Mouse (Mus musculus) embryonic stem cell, embryonic (primary cell): ENCODE measurements around the gene Ogfod3.

ENCODE experiments used
- CTCF ChIA-PET, 4 experiments: fragments of 300-600 bp in 2 of 4; fragments of 350-600 bp in 2 of 4; sonication (Branson Sonifier 250); formaldehyde crosslinking; loops; one replicate each; lab custom pipeline; 2022; ENCODE audit warnings: inconsistent platforms in 2 of 4; lab: Charles Lee
- POLR2A ChIA-PET, 4 experiments: fragments of 300-600 bp in 2 of 4; fragments of 350-600 bp in 2 of 4; sonication (Branson Sonifier 250); formaldehyde crosslinking; loops; one replicate each; lab custom pipeline; 2022; ENCODE audit warnings: antibody characterized with exemption in 4 of 4, inconsistent platforms in 1 of 4; lab: Charles Lee

The Ogfod3 gene

GRCm38 (mm10) chr11:121204161-121205006 is at the start of gene Ogfod3, which contains the start of gene Hexdc:
Ogfod3 (minus strand) TSS chr11:121204711.
Hexdc (plus strand) TSS chr11:121204433.
- CTCF ChIA-PET = interaction anchor here (0.5 to 3.3 kb wide), 14 partner anchors 9 to 527 kb away, joined by 3 to 12 read pairs (median 3); partner anchors contain the start of genes Cybc1 (in 1 of the 4) and Narf (in 1 of the 4)
- POLR2A ChIA-PET = interaction anchor here in 3 of 4 experiments (0.5 to 2.7 kb wide), 40 partner anchors 9 to 1805 kb away, joined by 3 to 24 read pairs (median 3); partner anchors contain the start of genes Cybc1 (in 3 of the 3), Narf (in 3 of the 3), Tex19.1 (in 2 of the 3) and B3gntl1 (in 1 of the 3)

DNA sequence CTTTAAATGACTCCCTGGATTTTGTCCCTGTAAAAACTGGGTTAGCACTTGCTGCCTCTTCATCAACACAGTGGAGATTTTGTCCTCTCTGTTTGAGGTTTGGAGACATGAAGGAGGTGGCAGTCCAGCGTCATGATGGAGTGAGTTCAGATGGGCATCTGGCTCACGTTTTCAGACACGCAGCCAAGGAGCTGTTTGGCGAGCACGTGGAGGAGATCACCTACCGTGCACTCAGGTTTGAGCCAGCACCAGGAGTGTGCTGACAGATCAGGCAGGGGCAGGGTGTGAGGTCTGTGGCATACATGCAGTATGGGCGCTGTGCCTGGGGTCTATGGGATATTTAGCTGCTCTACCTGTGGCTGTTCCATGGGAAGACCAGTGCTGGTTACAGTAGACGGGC is 45.7 kb upstream of the Ogfod3 start:
- ChIA-PET POLR2A (interaction anchor here (1.0 to 4.5 kb wide), 9 partner anchors 9 to 50 kb away, joined by 3 to 25 read pairs (median 5); partner anchors contain the start of genes Narf (in 3 of the 4), Foxk2 (in 2 of the 4) and Cybc1 (in 1 of the 4)), CTCF (interaction anchor here in 2 of 4 experiments (0.8 to 2.8 kb wide), 3 partner anchors 13 to 84 kb away, joined by 3 to 10 read pairs (median 5); partner anchors contain the start of gene Narf (in 2 of the 2))

DNA sequence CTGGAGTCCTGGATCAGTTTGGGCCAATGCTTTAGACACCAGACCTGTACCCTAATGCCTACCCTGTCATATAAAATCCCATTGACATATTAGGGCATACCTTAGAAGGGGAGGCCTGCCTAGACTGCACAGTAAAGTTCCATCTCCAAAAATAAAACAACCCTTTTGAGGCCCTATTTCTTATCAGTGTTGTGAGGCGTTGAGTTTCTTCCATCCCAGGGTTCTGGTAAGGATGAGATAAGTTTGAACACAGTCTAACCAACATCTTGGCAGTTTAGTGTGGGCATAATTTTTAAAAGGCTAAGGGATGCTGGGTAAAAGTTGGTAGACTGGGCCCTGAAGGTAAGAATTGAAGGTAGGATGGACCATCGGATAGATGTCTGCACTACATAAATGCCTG is 35.2 kb upstream of the Ogfod3 start:
- POLR2A ChIA-PET = interaction anchor here in 1 of 4 experiments (0.6 to 1.5 kb wide), 3 partner anchors 13 to 261 kb away, joined by 3 to 4 read pairs (median 3); no protein-coding TSS in a partner anchor
- CTCF ChIA-PET = interaction anchor here in 1 of 4 experiments (0.6 kb wide), 1 partner anchor 266 kb away, joined by 4 read pairs; no protein-coding TSS in a partner anchor

DNA sequence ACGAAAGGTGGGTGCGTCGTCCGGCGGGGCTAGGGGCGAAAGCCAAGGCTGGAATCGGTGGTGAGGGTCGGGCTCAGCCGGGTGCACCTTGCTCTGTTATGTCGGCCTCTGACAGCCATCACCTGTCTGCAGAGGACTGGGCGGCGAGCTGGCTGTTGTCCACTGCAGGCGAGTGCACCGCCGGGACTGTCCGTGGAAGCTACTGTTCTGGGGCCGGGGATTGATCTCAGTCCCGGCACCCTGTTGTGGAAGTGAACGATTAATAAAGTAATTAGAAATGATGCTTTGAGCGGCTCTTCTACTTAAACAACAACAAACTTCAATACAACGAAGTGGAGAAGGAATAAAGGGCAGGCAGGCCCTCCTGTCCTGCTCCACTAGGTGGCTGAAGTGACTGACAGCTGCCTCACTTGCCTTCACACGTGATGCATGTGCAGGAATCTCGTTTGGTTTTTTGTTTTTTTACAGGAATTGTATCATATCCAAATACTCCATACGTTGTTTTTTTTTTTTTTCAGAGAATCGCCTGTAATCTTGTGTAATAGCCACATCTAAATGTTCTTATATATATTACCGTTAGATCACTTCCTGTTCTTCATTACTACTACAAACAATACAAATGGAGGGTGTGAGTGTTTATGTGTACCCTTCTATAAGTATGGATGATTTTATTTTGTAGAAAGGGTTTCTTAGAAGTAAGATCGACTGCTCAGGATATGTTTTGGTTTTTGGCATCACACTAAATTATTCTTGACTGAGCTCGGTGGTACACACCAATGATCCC is 33.0 kb upstream of the Ogfod3 start:
- POLR2A ChIA-PET = interaction anchor here (0.6 to 3.4 kb wide), 92 partner anchors 8 to 1295 kb away, joined by 3 to 41 read pairs (median 4); partner anchors contain the start of genes Foxk2 (in 4 of the 4), Cybc1 (in 3 of the 4), Ogfod3 (in 3 of the 4) and Hexdc (in 2 of the 4)
- CTCF ChIA-PET = interaction anchor here (0.5 to 2.2 kb wide), 49 partner anchors 8 to 608 kb away, joined by 3 to 18 read pairs (median 4); partner anchors contain the start of genes Cybc1 (in 2 of the 4), Foxk2 (in 2 of the 4), Rab40b (in 2 of the 4) and B3gntl1 (in 1 of the 4)

- POLR2A ChIA-PET = interaction anchor here (0.6 to 3.4 kb wide), 92 partner anchors 8 to 1294 kb away, joined by 3 to 41 read pairs (median 4); partner anchors contain the start of genes Foxk2 (in 4 of the 4), Cybc1 (in 3 of the 4), Ogfod3 (in 3 of the 4) and Rab40b (in 3 of the 4)
- CTCF ChIA-PET = interaction anchor here (0.6 to 2.2 kb wide), 51 partner anchors 8 to 609 kb away, joined by 3 to 18 read pairs (median 4); partner anchors contain the start of genes Cybc1 (in 2 of the 4), Foxk2 (in 2 of the 4), Rab40b (in 2 of the 4) and B3gntl1 (in 1 of the 4)
These were observed 32.2 kb upstream of the Ogfod3 start, which contains the start of gene Narf for GRCm38 (mm10) chr11:121236564-121237344. Narf (plus strand) TSS chr11:121237253.

DNA sequence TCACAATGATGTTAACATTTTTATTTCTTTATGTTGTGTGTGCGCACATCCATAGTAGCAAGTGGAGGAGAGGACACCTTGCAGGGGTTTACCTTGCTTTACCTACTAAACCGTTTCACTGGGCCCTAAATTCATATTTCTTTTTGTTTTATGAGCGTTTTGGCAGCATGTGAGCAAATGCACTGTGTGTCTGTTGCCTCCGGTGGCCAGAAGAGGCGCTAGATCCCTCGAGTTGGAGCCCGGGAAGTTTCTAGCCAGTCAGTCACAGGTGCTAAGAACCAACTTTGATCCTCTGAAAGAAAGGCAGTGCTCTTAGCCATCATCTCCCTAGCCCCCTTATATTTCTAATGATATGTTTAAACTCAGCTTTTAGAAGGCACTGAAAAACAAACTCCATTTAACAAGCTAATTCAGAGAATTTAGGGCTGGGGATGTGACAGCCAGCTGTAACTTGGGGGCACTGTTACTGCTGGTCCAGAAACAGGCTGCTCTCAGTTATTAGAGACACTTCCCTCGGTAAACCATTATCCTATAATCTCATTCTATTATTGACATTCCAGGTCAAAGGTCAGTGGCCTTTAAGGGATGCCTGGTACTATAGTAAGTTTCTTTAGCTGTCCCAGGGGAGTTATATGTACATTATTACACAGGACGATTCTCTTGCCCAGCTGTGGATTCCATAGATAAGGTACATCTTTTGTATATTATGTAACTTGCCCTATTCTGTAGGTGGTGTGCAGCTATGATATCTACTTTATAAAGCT is 31.1 kb upstream of the Ogfod3 start:
- CTCF ChIA-PET = interaction anchor here in 3 of 4 experiments (0.6 to 2.2 kb wide), 7 partner anchors 9 to 460 kb away, joined by 3 to 7 read pairs (median 4); partner anchors contain the start of gene Tex19.1 (in 1 of the 3)

GRCm38 (mm10) chr11:121232706-121233105 is 28.2 kb upstream of the Ogfod3 start:
- CTCF ChIA-PET = no interaction called here

More for the DNA sequence above, 31.1 kb upstream of the Ogfod3 start:
- POLR2A ChIA-PET = interaction anchor here (0.6 to 3.4 kb wide), 18 partner anchors 13 to 592 kb away, joined by 3 to 41 read pairs (median 5); partner anchors contain the start of genes Foxk2 (in 1 of the 4), Pycr1 (in 1 of the 4), Rab40b (in 1 of the 4) and Tex19.1 (in 1 of the 4)

GRCm38 (mm10) chr11:121231628-121232291 is 27.2 kb upstream of the Ogfod3 start:
- ChIA-PET POLR2A (interaction anchor here in 1 of 4 experiments (0.8 kb wide), 1 partner anchor 1204 kb away, joined by 8 read pairs; no protein-coding TSS in a partner anchor), CTCF (no interaction called here)

More at GRCm38 (mm10) chr11:121232706-121233105, 28.2 kb upstream of the Ogfod3 start:
- POLR2A ChIA-PET = interaction anchor here in 2 of 4 experiments (1.0 to 1.3 kb wide), 2 partner anchors 28 to 86 kb away, joined by 3 to 7 read pairs; partner anchors contain the start of genes Hexdc (in 1 of the 2) and Ogfod3 (in 1 of the 2)

GRCm38 (mm10) chr11:121231191-121231590 is 26.7 kb upstream of the Ogfod3 start:
- ChIA-PET CTCF (no interaction called here), POLR2A (interaction anchor here (0.6 to 1.1 kb wide), 6 partner anchors 19 to 1203 kb away, joined by 3 to 8 read pairs (median 3); partner anchors contain the start of genes Foxk2 (in 1 of the 4) and Tbcd (in 1 of the 4))

- ChIA-PET CTCF (interaction anchor here in 3 of 4 experiments (0.6 to 1.7 kb wide), 8 partner anchors 8 to 188 kb away, joined by 3 to 13 read pairs (median 4); partner anchors contain the start of genes Narf (in 2 of the 3), Hexdc (in 1 of the 3), Ogfod3 (in 1 of the 3) and Tex19.1 (in 1 of the 3)), POLR2A (interaction anchor here (0.6 to 2.0 kb wide), 48 partner anchors 8 to 657 kb away, joined by 3 to 18 read pairs (median 4); partner anchors contain the start of genes Foxk2 (in 3 of the 4), Narf (in 3 of the 4), Ogfod3 (in 3 of the 4) and Tbcd (in 3 of the 4))
These were observed 24.5 kb upstream of the Ogfod3 start, which contains the start of gene Cybc1 for GRCm38 (mm10) chr11:121229018-121229439. Cybc1 (minus strand) TSS chr11:121229322.

GRCm38 (mm10) chr11:121228129-121229017 is 23.9 kb upstream of the Ogfod3 start:
- ChIA-PET CTCF (interaction anchor here in 2 of 4 experiments (0.8 to 1.7 kb wide), 6 partner anchors 9 to 82 kb away, joined by 3 to 13 read pairs (median 4); partner anchors contain the start of genes Narf (in 2 of the 2), Hexdc (in 1 of the 2), Ogfod3 (in 1 of the 2) and Tex19.1 (in 1 of the 2)), POLR2A (interaction anchor here (0.6 to 2.0 kb wide), 44 partner anchors 8 to 656 kb away, joined by 3 to 18 read pairs (median 4); partner anchors contain the start of genes Foxk2 (in 3 of the 4), Narf (in 3 of the 4), Ogfod3 (in 3 of the 4) and Tbcd (in 3 of the 4))

DNA sequence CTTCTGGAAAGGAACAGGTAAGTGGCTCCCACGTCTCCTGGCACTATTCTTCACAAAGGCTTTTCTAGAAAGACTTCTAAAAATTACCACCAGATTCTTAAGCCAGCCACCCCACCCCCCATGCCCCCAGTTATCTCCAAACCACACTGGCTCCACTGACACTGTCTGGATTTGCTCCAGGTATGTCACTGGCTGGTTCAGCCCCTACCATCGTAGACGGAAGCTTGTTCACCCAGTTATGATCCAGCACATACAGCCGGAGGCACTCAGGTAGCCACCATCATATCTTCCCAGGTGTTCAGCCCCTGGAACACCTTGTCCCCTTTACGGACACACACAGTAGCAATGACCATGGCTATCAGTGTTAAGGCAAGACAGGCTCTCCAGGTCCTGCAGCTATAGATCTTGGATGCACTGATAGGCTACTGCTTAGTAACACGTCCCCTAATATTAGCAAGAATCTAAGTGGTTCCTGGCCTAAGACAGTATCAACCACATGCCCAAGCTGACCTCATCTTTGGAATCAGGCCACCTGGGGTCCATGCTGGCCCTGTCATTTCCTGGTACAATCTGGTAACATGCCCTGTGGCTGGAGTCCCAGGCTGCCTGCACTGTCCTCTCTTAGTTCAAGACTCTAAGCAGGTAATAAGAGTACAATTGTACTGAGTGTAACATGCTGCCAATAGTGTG is 17.0 kb upstream of the Ogfod3 start:
- POLR2A ChIA-PET = interaction anchor here in 2 of 4 experiments (1.5 to 1.9 kb wide), 2 partner anchors 15 to 17 kb away, joined by 5 to 6 read pairs; partner anchors contain the start of genes Hexdc (in 1 of the 2), Narf (in 1 of the 2) and Ogfod3 (in 1 of the 2)
- CTCF ChIA-PET = interaction anchor here in 2 of 4 experiments (0.7 to 1.9 kb wide), 2 partner anchors 16 to 46 kb away, joined by 6 to 9 read pairs; partner anchors contain the start of gene Narf (in 1 of the 2)
